Mouse (Mus musculus): ENCODE measurements at regions not wholly inside any gene's neighbourhood (a gene's known extent, or its start where the extent isn't known, plus 50 kb on each side); places are given as distances from the start of the nearest gene placed in this dataset.

DNA sequence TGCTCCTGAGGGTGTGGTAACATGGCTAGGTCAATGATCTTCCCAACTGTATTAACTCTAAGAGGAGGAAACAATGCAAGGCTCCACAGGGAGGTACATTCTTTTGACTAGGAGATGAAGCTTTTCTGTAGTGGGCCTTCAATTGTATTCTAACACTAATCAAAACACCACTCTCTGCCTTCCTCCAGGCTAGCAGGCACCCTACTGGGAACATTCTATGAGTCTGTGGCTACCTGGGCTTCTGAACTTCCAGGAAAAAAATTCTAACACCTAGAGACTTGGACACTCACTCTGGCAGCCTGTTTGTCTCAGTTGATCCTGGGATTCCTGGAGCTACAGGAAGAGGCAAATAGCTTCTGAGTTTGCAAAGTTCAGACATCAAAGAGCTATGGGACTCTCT, 113.8 kb downstream of the Car2 start:
- no peak for TF ChIP-seq CTCF (IDR thresholded peaks at IDR 0.05; ENCODE audit: borderline replicate concordance, extremely low read depth, insufficient read depth, insufficient read length)
- TF ChIP-seq POLR2A (IDR thresholded peaks at IDR 0.05; ENCODE audit: borderline replicate concordance, extremely low read depth, insufficient read depth, insufficient read length, poor library complexity, severe bottlenecking) = no peak
